Mouse (Mus musculus) neural tube, embryonic 14.5 days (tissue): Measurements from ENCODE around the gene Gata1. TPM values are rescaled to one million over a fixed set of nuclear protein-coding genes. Genes with fewer than 3 reads are reported as not detected.

Experiments
- ATAC-seq: fragments of 200-750 bp; cut with Nextera tagmentation; 2 replicates; pipeline ENCODE4 v1.8.0; 2017; ENCODE audit warnings: low read depth, mild to moderate bottlenecking, moderate TSS enrichment, moderate library complexity
- H3K27ac ChIP-seq: fragments of 300-500 bp; sonication (generic); 2 replicates; pipeline ENCODE4 v1.5.1; 2014; ENCODE audit warnings: low read depth, mild to moderate bottlenecking, control low read depth, low read length, moderate library complexity, mixed read lengths
- H3K27me3 ChIP-seq: fragments of 300-500 bp; sonication (generic); 2 replicates; pipeline ENCODE4 v1.6.1; 2014; ENCODE audit warnings: low read length; ENCODE audit not compliant: control insufficient read depth, insufficient read depth
- H3K36me3 ChIP-seq: fragments of 300-500 bp; sonication (generic); 2 replicates; pipeline ENCODE4 v1.6.1; 2014; ENCODE audit warnings: low read length, mixed read lengths; ENCODE audit not compliant: control insufficient read depth, insufficient read depth
- H3K4me1 ChIP-seq: fragments of 300-500 bp; sonication (generic); 2 replicates; pipeline ENCODE4 v1.6.1; 2014; ENCODE audit warnings: low read length; ENCODE audit not compliant: control insufficient read depth, insufficient read depth
- H3K4me2 ChIP-seq: fragments of 300-500 bp; sonication (generic); 2 replicates; pipeline ENCODE4 v1.6.1; 2014; ENCODE audit warnings: mild to moderate bottlenecking, low read depth, low read length, control low read depth
- H3K4me3 ChIP-seq: fragments of 300-500 bp; sonication (generic); 2 replicates; pipeline ENCODE4 v1.5.1; 2014; ENCODE audit warnings: low read depth, low read length, control low read depth, mixed read lengths
- H3K9ac ChIP-seq: fragments of 300-500 bp; sonication (generic); replicated peaks from 2 replicates; pipeline ENCODE4 v1.6.1; 2014; ENCODE audit warnings: low read depth, mild to moderate bottlenecking, control low read depth, low read length, mixed read lengths
- H3K9me3 ChIP-seq: fragments of 300-500 bp; sonication (generic); 2 replicates; pipeline ENCODE4 v1.6.1; 2016; ENCODE audit warnings: low read length; ENCODE audit not compliant: control insufficient read depth
- WGBS: fragments of 180-500 bp; shearing (Covaris S2); extraction: QIAGEN DNeasy Blood & Tissue Kit; methylation state at CpG from one replicate; pipeline ENCODE4 v1.1.7; 2014; 5-methylcytosine and 5-hydroxymethylcytosine counted together
- polyA plus RNA-seq: library from polyadenylated mRNA; unstranded; fragments of >200 nt; fragmentation: Nextera tagmentation; extraction: Ambion mirVana; gene quantifications from 2 replicates; pipeline ENCODE4 v1.2.1, GENCODE M21; 2014

The Gata1 gene
- polyA plus RNA-seq, 1 experiment from 2014 or later: not detected

DNA sequence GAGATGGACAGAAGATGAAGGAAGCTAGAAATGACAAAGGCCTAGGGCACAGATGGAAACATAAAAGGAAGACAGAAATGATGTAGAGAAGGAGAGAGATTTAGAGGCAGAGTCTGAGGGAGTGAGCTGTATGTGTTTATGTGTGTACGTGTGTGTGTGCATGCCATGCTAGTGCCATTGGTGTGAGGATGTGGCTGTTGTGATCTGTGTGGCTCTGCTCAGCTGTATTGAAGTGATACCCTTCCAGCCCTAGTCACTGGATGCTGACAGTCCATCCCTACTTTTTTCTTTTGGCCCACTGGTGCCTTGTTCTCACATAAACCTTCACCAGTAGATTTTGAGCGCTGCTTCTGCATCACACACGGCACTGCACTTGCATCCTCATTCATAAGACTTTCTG is 9.0 kb downstream of the Gata1 start:
- 83% methylated on average over 3 of the region's 3 CpGs for WGBS
- no peaks in the 10 kb centered on the region for H3K9me3 ChIP-seq
- H3K4me2 ChIP-seq: no peak overlapping the region
- no peak overlapping the region for H3K9ac ChIP-seq
- ATAC-seq: no peak
- no peaks in the 10 kb centered on the region for H3K36me3 ChIP-seq
- no peaks in the 10 kb centered on the region for H3K27me3 ChIP-seq
- H3K4me1 ChIP-seq: no peaks in the 10 kb centered on the region
- H3K4me3 ChIP-seq: no peak overlapping the region
- H3K27ac ChIP-seq: no peak overlapping the region

- H3K27me3 ChIP-seq: no peaks in the 10 kb centered on the region
- no peaks in the 10 kb centered on the region for H3K9me3 ChIP-seq
- no peak overlapping the region for H3K27ac ChIP-seq
- no peak overlapping the region for H3K9ac ChIP-seq
- 92% methylated on average over 8 of the region's 8 CpGs for WGBS
- H3K36me3 ChIP-seq: no peaks in the 10 kb centered on the region
- ATAC-seq: no peak
- H3K4me3 ChIP-seq: no peak overlapping the region
- H3K4me1 ChIP-seq: no peaks in the 10 kb centered on the region
- H3K4me2 ChIP-seq: no peak overlapping the region
Measured at GRCm38 (mm10) chrX:7968226-7968625, 9.6 kb downstream of the Gata1 start.

- Histone ChIP-seq H3K4me1 (no peaks in the 10 kb centered on the region), H3K9ac (no peak overlapping the region), H3K4me2 (no peak overlapping the region), H3K9me3 (no peaks in the 10 kb centered on the region), H3K36me3 (no peaks in the 10 kb centered on the region), H3K27me3 (no peaks in the 10 kb centered on the region), H3K27ac (no peak overlapping the region), H3K4me3 (no peak overlapping the region)
- ATAC-seq: no peak
- WGBS: 85% methylated on average over 7 of the region's 9 CpGs
Measured at GRCm38 (mm10) chrX:7967596-7968201, 10.2 kb downstream of the Gata1 start.

DNA sequence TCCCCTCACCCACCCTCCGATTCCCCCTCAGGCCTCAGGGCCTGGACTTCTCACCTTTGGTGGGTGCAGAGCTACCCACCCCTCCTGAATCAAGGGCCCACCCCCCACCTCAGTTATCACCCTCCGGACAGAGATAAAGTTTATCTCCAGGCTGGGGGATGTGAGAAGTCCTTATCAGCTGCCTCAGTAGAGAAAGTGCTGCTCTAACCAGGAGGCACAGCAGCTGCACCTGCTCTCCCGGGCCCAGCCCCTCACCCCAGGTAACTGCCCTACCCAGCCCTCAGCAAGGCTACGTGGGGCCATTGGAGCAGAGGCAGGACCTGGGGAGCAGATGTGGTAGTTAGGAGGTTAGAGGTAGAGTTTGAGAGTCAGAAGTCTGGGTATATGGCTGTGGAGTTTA is 11.7 kb downstream of the Gata1 start:
- H3K36me3 ChIP-seq: no peaks in the 10 kb centered on the region
- no peak overlapping the region for H3K9ac ChIP-seq
- no peaks in the 10 kb centered on the region for H3K27me3 ChIP-seq
- H3K27ac ChIP-seq: no peak overlapping the region
- no peak overlapping the region for H3K4me2 ChIP-seq
- H3K4me3 ChIP-seq: no peak overlapping the region
- no peaks in the 10 kb centered on the region for H3K4me1 ChIP-seq
- no peak for ATAC-seq
- no peaks in the 10 kb centered on the region for H3K9me3 ChIP-seq
- WGBS: 86% methylated on average over 4 of the region's 4 CpGs

- Histone ChIP-seq H3K4me2 (no peak overlapping the region), H3K27ac (no peak overlapping the region), H3K4me3 (no peak overlapping the region), H3K36me3 (no peaks in the 10 kb centered on the region), H3K9me3 (no peaks in the 10 kb centered on the region), H3K4me1 (no peaks in the 10 kb centered on the region), H3K27me3 (no peaks in the 10 kb centered on the region), H3K9ac (no peak overlapping the region)
- ATAC-seq: no peak
- WGBS: 75% methylated on average over 7 of the region's 7 CpGs
Measured at GRCm38 (mm10) chrX:7963829-7964626, 13.8 kb downstream of the Gata1 start.

- H3K27me3 ChIP-seq: no peaks in the 10 kb centered on the region
- WGBS: 94% methylated on average over 9 of the region's 9 CpGs
Measured at GRCm38 (mm10) chrX:7958868-7959267, 19.0 kb downstream of the Gata1 start.

DNA sequence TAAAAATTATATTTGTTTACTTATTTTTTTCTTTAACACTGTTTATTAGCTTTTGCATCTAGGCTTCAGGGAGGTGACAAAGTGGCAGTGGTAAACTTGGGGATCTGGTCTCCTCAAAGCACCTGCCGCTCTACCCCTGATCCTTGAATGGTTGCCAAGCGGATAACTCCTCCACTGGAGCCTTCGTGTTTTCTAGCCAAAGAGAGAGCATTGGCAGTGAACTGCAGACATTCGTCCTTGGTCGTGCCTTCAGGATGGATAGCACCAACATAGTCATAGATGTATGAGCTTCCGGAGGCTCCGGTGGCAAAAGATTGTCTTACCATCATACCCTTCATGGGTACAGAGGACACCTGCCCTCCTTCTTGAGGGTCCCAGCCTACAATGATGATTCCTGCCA is 27.8 kb downstream of the Gata1 start:
- H3K36me3 ChIP-seq: no peaks in the 10 kb centered on the region
- no peaks in the 10 kb centered on the region for H3K9me3 ChIP-seq
- no peak overlapping the region for H3K27ac ChIP-seq
- WGBS: 94% methylated on average over 7 of the region's 7 CpGs
- no peaks in the 10 kb centered on the region for H3K4me1 ChIP-seq
- ATAC-seq: no peak
- H3K4me2 ChIP-seq: no peak overlapping the region
- no peaks in the 10 kb centered on the region for H3K27me3 ChIP-seq
- no peak overlapping the region for H3K9ac ChIP-seq
- no peak overlapping the region for H3K4me3 ChIP-seq

More at GRCm38 (mm10) chrX:7958868-7959267, 19.0 kb downstream of the Gata1 start:
- H3K9ac ChIP-seq: no peak overlapping the region
- H3K9me3 ChIP-seq: no peaks in the 10 kb centered on the region
- H3K4me2 ChIP-seq: no peak overlapping the region
- no peak for ATAC-seq
- H3K4me3 ChIP-seq: no peak overlapping the region
- no peak overlapping the region for H3K27ac ChIP-seq
- no peaks in the 10 kb centered on the region for H3K36me3 ChIP-seq
- no peaks in the 10 kb centered on the region for H3K4me1 ChIP-seq

- no peaks in the 10 kb centered on the region for H3K27me3 ChIP-seq
- no peak for ATAC-seq
- H3K27ac ChIP-seq: peak overlapping the region; percentile 56; the same call in 1 of the 2 replicates
- peak overlapping the region; percentile 36 for H3K4me3 ChIP-seq
- peak overlapping the region; percentile 35 for H3K9ac ChIP-seq
- H3K9me3 ChIP-seq: no peaks in the 10 kb centered on the region
- WGBS: 23% methylated on average over 38 of the region's 38 CpGs
- H3K4me1 ChIP-seq: no peaks in the 10 kb centered on the region
- peak overlapping the region; percentile 32; the same call in 1 of the 2 replicates for H3K4me2 ChIP-seq
- no peaks in the 10 kb centered on the region for H3K36me3 ChIP-seq
Measured at GRCm38 (mm10) chrX:7947900-7948492, 29.9 kb downstream of the Gata1 start.
